Mouse (Mus musculus) heart, embryonic 16.5 days (tissue): ENCODE measurements at regions not wholly inside any gene's neighbourhood (a gene's known extent, or its start where the extent isn't known, plus 50 kb on each side); places are given as distances from the start of the nearest gene placed in this dataset.

Experiments
- ATAC-seq: fragments of 200-750 bp; cut with Nextera tagmentation; replicated peaks from 2 replicates; pipeline ENCODE4 v1.8.0; 2017; ENCODE audit warnings: moderate number of reproducible peaks; ENCODE audit not compliant: insufficient read depth, low FRiP score; ENCODE audit errors: extremely low read depth
- H3K27ac ChIP-seq: fragments of 300-500 bp; sonication (generic); 2 replicates; pipeline ENCODE4 v1.5.1; 2014; ENCODE audit warnings: mild to moderate bottlenecking, low read length, control low read depth, moderate library complexity
- H3K27me3 ChIP-seq: fragments of 300-500 bp; sonication (generic); 2 replicates; pipeline ENCODE4 v1.6.1; 2014; ENCODE audit warnings: low read length, mixed read lengths; ENCODE audit not compliant: control insufficient read depth, insufficient read depth
- H3K36me3 ChIP-seq: fragments of 300-500 bp; sonication (generic); 2 replicates; pipeline ENCODE4 v1.6.1; 2014; ENCODE audit not compliant: control insufficient read depth, insufficient read depth
- H3K4me1 ChIP-seq: fragments of 300-500 bp; sonication (generic); 2 replicates; pipeline ENCODE4 v1.6.1; 2014; ENCODE audit warnings: low read length, mixed read lengths; ENCODE audit not compliant: control insufficient read depth, insufficient read depth
- H3K4me2 ChIP-seq: fragments of 300-500 bp; sonication (generic); 2 replicates; pipeline ENCODE4 v1.6.1; 2014; ENCODE audit warnings: low read depth, mild to moderate bottlenecking, control low read depth, low read length
- H3K4me3 ChIP-seq: fragments of 300-500 bp; sonication (generic); 2 replicates; pipeline ENCODE4 v1.5.1; 2014; ENCODE audit warnings: mild to moderate bottlenecking, control low read depth, low read length
- H3K9ac ChIP-seq: fragments of 300-500 bp; sonication (generic); 2 replicates; pipeline ENCODE4 v1.6.1; 2014; ENCODE audit warnings: low read length, control low read depth
- H3K9me3 ChIP-seq: fragments of 300-500 bp; sonication (generic); replicated peaks from 2 replicates; pipeline ENCODE4 v1.6.1; 2016; ENCODE audit warnings: low read length; ENCODE audit not compliant: control insufficient read depth
- WGBS: fragments of 180-500 bp; shearing (Covaris S2); extraction: QIAGEN DNeasy Blood & Tissue Kit; methylation state at CpG from one replicate; pipeline ENCODE4 v1.1.7; 2014; 5-methylcytosine and 5-hydroxymethylcytosine counted together

DNA sequence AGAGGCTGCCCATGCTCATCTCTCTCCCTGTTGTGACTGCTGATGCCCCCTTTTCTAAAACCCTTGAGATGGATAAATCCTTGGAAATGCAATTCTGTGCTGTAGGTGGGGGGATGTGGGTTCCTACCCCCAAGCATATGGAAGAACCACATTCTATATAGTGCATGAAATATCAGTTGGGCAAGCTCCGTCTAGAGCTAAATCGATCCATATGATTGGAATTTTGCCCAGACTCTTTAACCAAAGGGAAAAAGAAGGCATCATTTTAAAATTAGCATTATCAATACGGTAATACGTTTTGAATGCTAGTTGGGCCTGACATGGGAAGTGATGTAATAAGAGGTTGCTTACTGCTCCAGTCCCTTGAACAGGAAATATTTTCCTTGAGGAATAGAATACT lies 411.1 kb upstream of the Sox9 start:
- no peak overlapping the region for H3K4me2 ChIP-seq
- no peaks in the 10 kb centered on the region for H3K4me1 ChIP-seq
- no peak overlapping the region for H3K9ac ChIP-seq
- no peak overlapping the region for H3K27ac ChIP-seq
- WGBS: 80% methylated on average over 4 of the region's 4 CpGs
- no peak for ATAC-seq
- no peaks in the 10 kb centered on the region for H3K27me3 ChIP-seq
- H3K4me3 ChIP-seq: no peak overlapping the region
- H3K9me3 ChIP-seq: no peaks in the 10 kb centered on the region
- H3K36me3 ChIP-seq: no peaks in the 10 kb centered on the region

DNA sequence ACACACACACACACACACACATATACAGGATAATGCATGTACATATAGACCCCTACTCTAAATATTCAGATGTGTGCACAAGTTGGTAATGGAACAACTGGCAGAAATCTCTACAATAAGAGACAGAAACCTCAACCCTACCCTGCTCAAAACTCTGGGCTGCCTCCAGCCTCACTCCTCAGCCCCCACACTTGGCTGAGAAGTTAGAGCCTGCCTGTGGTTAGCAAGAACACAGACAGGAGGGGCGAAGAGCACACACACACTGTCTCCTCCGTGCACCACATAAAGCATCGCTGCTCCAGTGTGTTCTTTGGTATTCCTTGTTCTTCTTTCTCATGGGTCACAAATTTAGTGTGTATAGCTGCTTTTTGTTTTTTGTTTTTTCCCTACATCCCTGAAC lies 382.0 kb upstream of the Sox9 start:
- no peaks in the 10 kb centered on the region for H3K9me3 ChIP-seq
- 75% methylated on average over 3 of the region's 3 CpGs for WGBS
- H3K27me3 ChIP-seq: no peaks in the 10 kb centered on the region
- no peak overlapping the region for H3K9ac ChIP-seq
- H3K27ac ChIP-seq: no peak overlapping the region
- no peak overlapping the region for H3K4me3 ChIP-seq
- H3K36me3 ChIP-seq: no peaks in the 10 kb centered on the region
- no peak overlapping the region for H3K4me2 ChIP-seq
- ATAC-seq: no peak
- H3K4me1 ChIP-seq: no peaks in the 10 kb centered on the region

DNA sequence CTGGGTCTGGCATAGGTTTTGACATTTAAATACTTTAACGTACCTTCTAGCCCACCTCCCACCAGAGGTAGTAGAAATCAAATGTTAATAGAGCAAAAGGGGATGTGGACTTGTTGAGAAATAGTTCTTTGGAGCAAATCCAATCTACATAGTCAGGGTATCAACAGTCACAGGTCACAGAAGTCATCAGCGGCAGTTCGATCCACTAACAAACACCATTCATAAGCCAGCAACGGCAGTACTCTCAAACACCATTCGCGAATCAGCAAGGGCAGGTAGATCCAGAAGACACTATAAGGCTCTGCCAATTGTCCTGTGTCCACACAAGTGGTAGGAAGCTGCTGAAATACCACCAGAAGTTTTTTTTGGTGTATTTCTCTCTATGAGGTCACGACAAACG lies 374.3 kb upstream of the Sox9 start:
- no peaks in the 10 kb centered on the region for H3K27me3 ChIP-seq
- no peak overlapping the region for H3K4me3 ChIP-seq
- H3K9ac ChIP-seq: no peak overlapping the region
- H3K4me1 ChIP-seq: no peaks in the 10 kb centered on the region
- H3K27ac ChIP-seq: no peak overlapping the region
- no peaks in the 10 kb centered on the region for H3K9me3 ChIP-seq
- WGBS: 85% methylated on average over 8 of the region's 8 CpGs
- no peak for ATAC-seq
- H3K4me2 ChIP-seq: no peak overlapping the region
- H3K36me3 ChIP-seq: no peaks in the 10 kb centered on the region

GRCm38 (mm10) chr11:112412434-112412833 lies 369.6 kb upstream of the Sox9 start:
- Histone ChIP-seq H3K4me1 (no peaks in the 10 kb centered on the region), H3K36me3 (no peaks in the 10 kb centered on the region), H3K4me2 (no peak overlapping the region), H3K4me3 (no peak overlapping the region), H3K27ac (no peak overlapping the region), H3K9me3 (no peaks in the 10 kb centered on the region), H3K9ac (no peak overlapping the region), H3K27me3 (no peaks in the 10 kb centered on the region)
- no peak for ATAC-seq
- 37% methylated on average over 4 of the region's 4 CpGs for WGBS

- Histone ChIP-seq H3K27me3 (no peaks in the 10 kb centered on the region), H3K27ac (no peak overlapping the region), H3K4me2 (no peak overlapping the region), H3K9ac (no peak overlapping the region), H3K9me3 (peaks cover 3% of the 10 kb centered on the region), H3K4me3 (no peak overlapping the region), H3K4me1 (no peaks in the 10 kb centered on the region), H3K36me3 (no peaks in the 10 kb centered on the region)
- ATAC-seq: no peak
- WGBS: 69% methylated on average over 1 of the region's 1 CpGs
Measured at GRCm38 (mm10) chr11:112442639-112443038, 339.4 kb upstream of the Sox9 start.

DNA sequence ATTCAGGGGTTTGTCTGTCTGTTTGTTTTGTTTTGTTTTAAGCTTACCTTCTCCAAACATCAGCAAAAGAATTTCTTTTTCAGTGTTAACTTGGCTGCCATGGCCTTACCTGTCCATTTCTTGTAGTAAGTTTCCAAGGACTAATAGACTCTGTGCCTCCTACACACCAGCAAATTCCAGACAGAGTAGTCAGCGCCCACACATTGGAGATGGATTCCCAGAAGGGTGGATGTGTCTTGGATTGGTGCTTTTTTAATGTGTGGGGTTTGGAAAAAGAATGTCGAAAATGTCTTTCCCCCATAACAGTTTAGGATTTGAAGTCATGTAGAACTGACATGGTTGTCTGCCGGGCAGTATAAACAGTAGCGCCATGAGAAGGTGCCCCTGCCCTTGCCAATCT lies 338.1 kb upstream of the Sox9 start:
- H3K36me3 ChIP-seq: no peaks in the 10 kb centered on the region
- no peak overlapping the region for H3K4me2 ChIP-seq
- H3K9ac ChIP-seq: no peak overlapping the region
- no peaks in the 10 kb centered on the region for H3K4me1 ChIP-seq
- H3K27me3 ChIP-seq: no peaks in the 10 kb centered on the region
- no peak overlapping the region for H3K27ac ChIP-seq
- ATAC-seq: no peak
- WGBS: 73% methylated on average over 4 of the region's 4 CpGs
- peaks cover 3% of the 10 kb centered on the region for H3K9me3 ChIP-seq
- H3K4me3 ChIP-seq: no peak overlapping the region

DNA sequence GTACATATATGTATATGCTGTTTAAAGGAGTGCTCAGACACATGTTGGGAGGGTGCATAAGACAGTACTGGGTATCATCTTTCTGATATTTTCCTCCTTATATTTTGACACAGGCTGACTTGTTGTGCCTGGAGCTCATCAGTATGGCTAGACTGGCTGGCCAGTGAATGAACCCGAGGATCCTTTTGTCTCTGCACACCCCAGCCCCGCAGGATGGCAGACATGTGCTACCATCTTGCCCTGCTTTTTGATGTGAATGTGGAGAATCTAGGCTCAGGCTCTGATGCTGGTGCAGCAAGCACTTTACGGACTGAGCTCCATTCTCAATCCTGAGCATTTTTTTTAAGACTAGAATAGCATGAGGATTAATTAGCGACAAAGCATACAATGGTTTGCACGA lies 332.4 kb upstream of the Sox9 start:
- Histone ChIP-seq H3K27me3 (no peaks in the 10 kb centered on the region), H3K9me3 (peaks cover 3% of the 10 kb centered on the region), H3K27ac (no peak overlapping the region), H3K4me2 (no peak overlapping the region), H3K4me3 (no peak overlapping the region), H3K36me3 (no peaks in the 10 kb centered on the region), H3K4me1 (no peaks in the 10 kb centered on the region), H3K9ac (no peak overlapping the region)
- 60% methylated on average over 5 of the region's 5 CpGs for WGBS
- ATAC-seq: no peak

DNA sequence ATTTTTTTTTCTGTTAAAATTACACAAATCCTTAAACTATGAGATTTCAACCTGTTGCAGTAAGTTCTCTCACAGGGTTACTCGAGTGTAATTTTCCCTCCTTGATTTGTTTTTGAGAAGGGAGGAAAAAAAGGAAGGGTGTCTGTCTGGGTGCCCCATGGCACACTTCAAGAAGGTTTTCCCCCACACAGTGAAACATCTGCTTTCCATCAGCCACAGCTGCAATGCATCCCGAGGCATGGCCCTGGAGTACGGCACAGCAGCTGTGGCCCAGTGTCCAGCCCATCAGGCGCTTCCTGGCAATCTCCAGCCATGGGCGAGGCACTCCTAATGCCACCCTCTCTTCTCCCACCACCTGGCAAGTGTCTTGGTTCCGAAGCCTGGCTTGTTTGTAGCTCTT lies 331.8 kb upstream of the Sox9 start:
- WGBS: 45% methylated on average over 6 of the region's 6 CpGs
- Histone ChIP-seq H3K36me3 (no peaks in the 10 kb centered on the region), H3K4me2 (no peak overlapping the region), H3K4me1 (no peaks in the 10 kb centered on the region), H3K9ac (no peak overlapping the region), H3K27ac (no peak overlapping the region), H3K27me3 (no peaks in the 10 kb centered on the region), H3K4me3 (no peak overlapping the region), H3K9me3 (peaks cover 3% of the 10 kb centered on the region)
- no peak for ATAC-seq

DNA sequence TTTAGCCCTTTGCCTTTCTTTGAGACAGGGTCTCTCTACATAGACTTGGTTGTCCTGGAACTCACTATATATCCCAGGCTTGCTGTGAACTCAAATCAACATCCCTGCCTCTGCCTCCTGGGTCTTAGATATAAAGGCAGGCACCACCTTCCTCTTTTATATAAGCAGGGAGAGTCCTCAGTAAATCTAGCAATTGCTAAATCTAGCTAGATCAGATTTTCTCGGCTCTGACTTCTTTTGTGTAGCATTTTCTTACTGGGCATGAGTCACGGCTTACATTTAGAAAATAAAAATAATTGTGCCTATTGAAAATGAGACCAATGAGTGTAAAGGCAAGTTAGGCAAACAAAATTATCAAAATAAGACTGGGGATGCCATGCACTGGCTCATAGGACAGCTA lies 323.9 kb upstream of the Sox9 start:
- Histone ChIP-seq H3K4me3 (no peak overlapping the region), H3K36me3 (no peaks in the 10 kb centered on the region), H3K9ac (no peak overlapping the region), H3K27me3 (no peaks in the 10 kb centered on the region), H3K27ac (no peak overlapping the region), H3K9me3 (no peaks in the 10 kb centered on the region), H3K4me1 (no peaks in the 10 kb centered on the region), H3K4me2 (no peak overlapping the region)
- 80% methylated on average over 2 of the region's 2 CpGs for WGBS
- ATAC-seq: no peak

DNA sequence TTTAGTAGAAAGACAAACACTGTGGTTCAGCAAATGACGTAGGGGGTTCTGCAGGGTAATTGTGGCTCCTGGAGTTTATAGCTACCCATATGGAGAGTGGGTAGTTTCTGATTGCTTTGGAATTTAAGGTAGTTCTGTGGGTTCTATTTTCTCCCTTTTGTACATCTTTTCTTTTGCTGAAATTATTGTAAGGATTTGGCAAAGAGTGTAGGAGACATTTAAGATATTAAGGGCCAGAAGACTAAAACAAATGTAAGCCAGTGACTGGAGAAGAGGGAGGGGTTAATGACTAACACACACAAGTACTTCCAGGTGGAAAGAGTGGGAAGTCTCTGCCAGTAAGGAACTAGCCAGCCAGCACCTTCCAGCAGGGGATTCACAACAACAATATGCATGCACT lies 318.9 kb upstream of the Sox9 start:
- Histone ChIP-seq H3K36me3 (no peaks in the 10 kb centered on the region), H3K4me3 (no peak overlapping the region), H3K27me3 (no peaks in the 10 kb centered on the region), H3K4me1 (no peaks in the 10 kb centered on the region), H3K9ac (no peak overlapping the region), H3K9me3 (no peaks in the 10 kb centered on the region), H3K27ac (no peak overlapping the region), H3K4me2 (no peak overlapping the region)
- WGBS: 86% methylated on average over 1 of the region's 1 CpGs
- no peak for ATAC-seq
